Mouse (Mus musculus): ENCODE data around the gene Ripk3. TPM values are rescaled to one million over a fixed set of nuclear protein-coding genes. Genes with fewer than 3 reads are reported as not detected.
A peak's percentile ranks its signal among the peaks of the same experiment; 100 is the strongest.

Gene Ripk3
- polyA plus RNA-seq, 1 experiment from 2014 or later: 13.2 TPM

- H3K4me1 ChIP-seq (replicated peaks; ENCODE audit: control insufficient read depth, insufficient read depth): no peaks in the 10 kb centered on the region
- no peaks in the 10 kb centered on the region for H3K9me3 ChIP-seq (ENCODE audit: control insufficient read depth, low read length)
- TF ChIP-seq EP300 (optimal IDR thresholded peaks at IDR 0.05): no peak
- no peak for TF ChIP-seq CTCF (IDR thresholded peaks at IDR 0.05; ENCODE audit: low read depth)
- DNase-seq (ENCODE audit: low spot score) (peak; percentile 62), ATAC-seq (ENCODE audit: low FRiP score, low TSS enrichment) (peak; percentile 25; the same call in 1 of the 2 replicates)
- H3K4me2 ChIP-seq (replicated peaks; ENCODE audit: low read depth): peak overlapping the region; percentile 86
- no peaks in the 10 kb centered on the region for H3K27me3 ChIP-seq (ENCODE audit: control insufficient read depth, insufficient read depth, low read length)
- peak overlapping the region; percentile 75 for H3K9ac ChIP-seq (ENCODE audit: low read length)
- H3K27ac ChIP-seq (replicated peaks): peak overlapping the region; percentile 95
- H3K4me3 ChIP-seq (ENCODE audit: low read depth, low read length): peak overlapping the region; percentile 52
- 3% methylated on average over 28 of the region's 32 CpGs for WGBS
- no peaks in the 10 kb centered on the region for H3K36me3 ChIP-seq (ENCODE audit: control insufficient read depth, insufficient read depth, low read length)
Measured at GRCm38 (mm10) chr14:55824481-55825215, 36.0 kb upstream of the Ripk3 start.

GRCm38 (mm10) chr14:55824001-55824480 is 35.4 kb upstream of the Ripk3 start:
- peak overlapping the region; percentile 71 for H3K9ac ChIP-seq (ENCODE audit: low read length)
- no peaks in the 10 kb centered on the region for H3K4me1 ChIP-seq (replicated peaks; ENCODE audit: control insufficient read depth, insufficient read depth)
- 5% methylated on average over 10 of the region's 10 CpGs for WGBS
- H3K4me2 ChIP-seq (replicated peaks; ENCODE audit: low read depth): peak overlapping the region; percentile 86
- peak; percentile 62 for TF ChIP-seq EP300 (optimal IDR thresholded peaks at IDR 0.05)
- TF ChIP-seq CTCF (IDR thresholded peaks at IDR 0.05; ENCODE audit: low read depth): no peak
- H3K36me3 ChIP-seq (ENCODE audit: control insufficient read depth, insufficient read depth, low read length): no peaks in the 10 kb centered on the region
- H3K9me3 ChIP-seq (ENCODE audit: control insufficient read depth, low read length): no peaks in the 10 kb centered on the region
- peak overlapping the region; percentile 52 for H3K4me3 ChIP-seq (ENCODE audit: low read depth, low read length)
- peak overlapping the region; percentile 95 for H3K27ac ChIP-seq (replicated peaks)
- DNase-seq (ENCODE audit: low spot score) (peak; percentile 66), ATAC-seq (ENCODE audit: low FRiP score, low TSS enrichment) (peak; percentile 10; the same call in 1 of the 2 replicates)
- no peaks in the 10 kb centered on the region for H3K27me3 ChIP-seq (ENCODE audit: control insufficient read depth, insufficient read depth, low read length)

DNA sequence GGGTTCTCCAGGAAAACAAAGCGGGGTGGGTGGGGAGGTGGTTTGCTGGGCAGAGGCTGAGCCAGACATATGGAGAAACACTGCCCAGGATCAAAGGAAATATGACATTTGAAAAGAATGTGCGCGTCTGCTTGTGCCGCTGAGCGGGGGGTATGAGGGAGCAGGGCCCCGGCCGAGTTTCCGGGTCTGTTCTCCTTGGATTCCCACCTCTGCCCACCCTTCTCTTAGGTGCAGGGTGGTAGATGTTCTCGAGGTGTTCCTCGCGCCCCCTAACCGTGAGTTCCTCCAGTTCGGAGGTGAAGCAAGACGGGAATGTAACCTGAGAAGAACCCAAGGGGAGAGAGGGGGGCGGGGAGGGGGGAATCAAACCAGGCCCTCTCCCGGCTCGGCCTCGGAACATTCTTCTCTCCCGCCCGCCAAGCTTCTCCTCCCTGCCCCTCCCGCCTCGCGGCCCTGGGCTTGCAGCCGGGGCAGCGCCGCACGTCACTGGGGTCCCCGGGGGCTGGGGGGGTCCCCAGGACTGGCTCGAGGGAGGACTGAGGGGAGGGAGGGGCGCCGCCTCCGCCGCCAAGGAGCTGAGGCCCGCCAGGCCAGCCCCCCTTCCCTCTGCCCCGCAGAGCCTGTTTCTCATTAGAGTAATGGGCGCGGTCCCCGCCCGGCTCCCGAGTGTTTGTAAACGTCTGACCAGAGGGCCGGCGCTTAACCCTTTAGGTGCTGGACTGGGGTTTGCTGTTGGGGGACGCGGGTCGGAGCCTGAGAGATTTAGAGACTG is 34.5 kb upstream of the Ripk3 start, which contains the start of gene Nfatc4:
Nfatc4 (plus strand) TSS at position 154 of the 772 bp plus-strand sequence.
- TF ChIP-seq CTCF (IDR thresholded peaks at IDR 0.05; ENCODE audit: low read depth) (no peak; the same call in none of the 2 replicates), EP300 (optimal IDR thresholded peaks at IDR 0.05) (no peak)
- Histone ChIP-seq H3K4me2 (replicated peaks; ENCODE audit: low read depth) (peak within 1 kb of the TSS; percentile 86), H3K9ac (ENCODE audit: low read length) (peak within 1 kb of the TSS; percentile 71), H3K36me3 (ENCODE audit: control insufficient read depth, insufficient read depth, low read length) (no peaks in the 10 kb centered on the region), H3K4me3 (ENCODE audit: low read depth, low read length) (peak within 1 kb of the TSS; percentile 52), H3K4me1 (replicated peaks; ENCODE audit: control insufficient read depth, insufficient read depth) (no peaks in the 10 kb centered on the region), H3K27me3 (ENCODE audit: control insufficient read depth, insufficient read depth, low read length) (no peaks in the 10 kb centered on the region), H3K9me3 (ENCODE audit: control insufficient read depth, low read length) (no peaks in the 10 kb centered on the region), H3K27ac (replicated peaks) (peak within 1 kb of the TSS; percentile 95)
- DNase-seq (ENCODE audit: low spot score) (peak; percentile 86), ATAC-seq (ENCODE audit: low FRiP score, low TSS enrichment) (peak; percentile 84)
- 0% methylated on average over 36 of the region's 46 CpGs for WGBS

DNA sequence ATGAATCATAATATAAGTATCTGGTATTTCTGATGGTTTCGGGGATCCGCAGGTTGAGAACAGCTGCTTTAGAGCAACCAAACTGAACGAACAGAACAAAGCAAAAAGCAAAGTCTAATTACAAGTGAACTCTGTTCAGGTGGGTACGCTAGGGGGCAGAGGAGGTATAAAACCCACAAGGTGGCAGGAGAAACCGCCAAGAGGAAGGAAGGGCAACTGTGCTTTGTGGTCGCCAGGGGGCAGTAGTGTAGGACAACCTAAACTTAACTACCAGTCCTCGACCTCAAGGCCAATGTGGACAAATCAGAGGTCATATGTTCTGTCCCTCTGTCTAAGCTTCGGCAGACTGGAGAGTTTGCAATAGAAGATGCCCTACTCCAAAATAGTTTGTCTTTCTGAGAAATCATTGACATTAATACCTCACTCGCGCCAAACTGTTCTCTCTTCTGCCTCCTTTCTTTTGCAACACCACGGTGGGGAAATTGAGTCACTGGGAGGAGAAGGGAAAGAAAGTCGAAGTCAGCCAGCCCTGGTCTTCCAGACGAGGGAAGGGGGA is 33.8 kb upstream of the Ripk3 start:
- Histone ChIP-seq H3K27me3 (ENCODE audit: control insufficient read depth, insufficient read depth, low read length) (no peaks in the 10 kb centered on the region), H3K27ac (replicated peaks) (peak overlapping the region; percentile 95), H3K4me1 (replicated peaks; ENCODE audit: control insufficient read depth, insufficient read depth) (no peaks in the 10 kb centered on the region), H3K9ac (ENCODE audit: low read length) (peak overlapping the region; percentile 71), H3K36me3 (ENCODE audit: control insufficient read depth, insufficient read depth, low read length) (no peaks in the 10 kb centered on the region), H3K4me3 (ENCODE audit: low read depth, low read length) (peak overlapping the region; percentile 52), H3K4me2 (replicated peaks; ENCODE audit: low read depth) (peak overlapping the region; percentile 86), H3K9me3 (ENCODE audit: control insufficient read depth, low read length) (no peaks in the 10 kb centered on the region)
- TF ChIP-seq CTCF (IDR thresholded peaks at IDR 0.05; ENCODE audit: low read depth) (peak; percentile 100), EP300 (optimal IDR thresholded peaks at IDR 0.05) (no peak)
- peak; percentile 46 for ATAC-seq (ENCODE audit: low FRiP score, low TSS enrichment)
- peak; percentile 87 for DNase-seq (ENCODE audit: low spot score)
- 3% methylated on average over 13 of the region's 13 CpGs for WGBS

DNA sequence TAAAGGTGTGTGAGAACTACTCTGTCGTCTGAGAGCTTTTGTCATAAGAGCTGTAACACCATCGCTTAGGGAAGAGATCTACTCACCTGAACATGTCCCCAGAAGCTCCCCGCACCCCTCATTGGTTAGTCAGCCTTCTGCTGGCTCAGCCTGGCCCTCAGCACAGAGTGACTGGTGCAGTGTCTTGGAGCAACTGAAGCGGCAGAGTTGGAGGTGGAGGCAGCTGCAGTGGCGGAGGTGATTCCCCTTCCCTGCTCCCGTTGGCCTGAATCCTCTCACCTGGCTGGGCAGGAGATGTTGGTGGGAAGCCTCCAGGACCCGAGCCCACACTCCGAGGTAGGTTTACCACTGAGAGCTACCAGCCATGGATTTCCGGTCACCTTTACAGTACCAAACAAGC is 31.9 kb upstream of the Ripk3 start:
- no peak for DNase-seq (ENCODE audit: low spot score)
- 84% methylated on average over 9 of the region's 9 CpGs for WGBS
- TF ChIP-seq CTCF (IDR thresholded peaks at IDR 0.05; ENCODE audit: low read depth) (no peak), EP300 (optimal IDR thresholded peaks at IDR 0.05) (no peak)

More for the DNA sequence above, 31.9 kb upstream of the Ripk3 start:
- H3K4me1 ChIP-seq (replicated peaks; ENCODE audit: control insufficient read depth, insufficient read depth): no peaks in the 10 kb centered on the region
- H3K27me3 ChIP-seq (ENCODE audit: control insufficient read depth, insufficient read depth, low read length): no peaks in the 10 kb centered on the region
- H3K4me3 ChIP-seq (ENCODE audit: low read depth, low read length): no peak overlapping the region
- H3K4me2 ChIP-seq (replicated peaks; ENCODE audit: low read depth): no peak overlapping the region
- H3K27ac ChIP-seq (replicated peaks): no peak overlapping the region
- no peaks in the 10 kb centered on the region for H3K36me3 ChIP-seq (ENCODE audit: control insufficient read depth, insufficient read depth, low read length)
- ATAC-seq (ENCODE audit: low FRiP score, low TSS enrichment): no peak
- no peaks in the 10 kb centered on the region for H3K9me3 ChIP-seq (ENCODE audit: control insufficient read depth, low read length)
- H3K9ac ChIP-seq (ENCODE audit: low read length): no peak overlapping the region

Measured in stomach, postnatal 0 days (tissue).